Mouse (Mus musculus): ENCODE results near the gene Gabbr1. TPM values are rescaled to one million over a fixed set of nuclear protein-coding genes. Genes with fewer than 3 reads are reported as not detected.
"Not testable (repeated sequence)": the region's sequence is repeated elsewhere in the genome, so short reads cannot be mapped to it uniquely, and the experiment has no call there.

Gabbr1 gene
- polyA plus RNA-seq, 1 experiment from 2014 or later, result 14.5 TPM

DNA sequence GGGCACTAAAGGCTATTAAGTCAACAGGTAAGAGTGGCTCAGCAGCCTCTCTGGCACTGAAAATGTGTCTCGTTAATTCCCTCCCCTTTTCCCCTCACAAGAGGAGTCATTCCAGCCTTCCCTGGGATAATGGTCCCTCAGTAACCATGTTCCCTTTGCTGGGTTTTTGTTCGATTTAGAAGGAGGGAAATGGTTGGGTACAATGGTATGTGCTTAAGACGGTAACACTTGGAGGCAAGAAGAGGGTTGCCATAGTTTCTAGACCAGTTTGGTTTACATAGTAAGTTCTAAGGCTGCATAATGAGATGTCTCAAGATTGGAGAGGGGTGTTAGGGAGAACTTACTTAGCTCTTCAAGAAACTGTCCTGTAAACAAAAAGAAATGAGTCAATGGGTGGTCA lies 34.0 kb upstream of the Gabbr1 start:
- H3K4me2 ChIP-seq, result no peak overlapping the region
- no peak overlapping the region for H3K27ac ChIP-seq (ENCODE audit: low read depth, low read length)
- peaks cover 10% of the 10 kb centered on the region; the same call in 1 of the 2 replicates for H3K36me3 ChIP-seq (ENCODE audit: control insufficient read depth, insufficient read depth, low read length)
- no peaks in the 10 kb centered on the region for H3K4me1 ChIP-seq (ENCODE audit: control insufficient read depth, insufficient read depth, low read length)
- no peaks in the 10 kb centered on the region for H3K9me3 ChIP-seq (ENCODE audit: control insufficient read depth, low read length)
- no peak overlapping the region for H3K4me3 ChIP-seq (ENCODE audit: low read depth, low read length)
- WGBS, result 88% methylated on average over 3 of the region's 3 CpGs
- no peak overlapping the region for H3K9ac ChIP-seq (ENCODE audit: low read length)
- no peak for DNase-seq (ENCODE audit: low spot score, missing footprints)
- H3K27me3 ChIP-seq (ENCODE audit: control insufficient read depth, insufficient read depth, low read length), result no peaks in the 10 kb centered on the region
- no peak for ATAC-seq (ENCODE audit: low FRiP score)

DNA sequence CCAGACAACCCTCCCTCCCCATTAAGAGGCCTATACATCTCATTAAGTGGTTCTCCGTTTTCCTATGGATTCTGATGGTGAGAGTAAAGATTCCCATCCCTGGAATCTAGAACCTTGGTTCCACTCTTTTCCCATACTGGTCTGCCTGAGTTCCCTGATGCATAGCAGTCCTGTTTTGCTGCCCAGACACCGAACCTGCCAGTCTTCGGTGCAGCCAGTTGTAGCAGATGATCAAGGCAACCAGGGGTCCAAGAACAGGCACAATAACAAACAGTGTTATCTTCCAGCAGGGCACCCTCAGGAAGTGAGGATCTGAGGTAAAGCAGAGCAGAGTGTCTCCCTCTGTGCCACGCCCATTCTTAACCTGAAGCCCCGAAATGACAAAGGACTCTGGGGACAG lies 33.6 kb upstream of the Gabbr1 start:
- ATAC-seq (ENCODE audit: low FRiP score) (no peak), DNase-seq (ENCODE audit: low spot score, missing footprints) (no peak)
- Histone ChIP-seq H3K9ac (ENCODE audit: low read length) (no peak overlapping the region), H3K4me2 (no peak overlapping the region), H3K4me1 (ENCODE audit: control insufficient read depth, insufficient read depth, low read length) (no peaks in the 10 kb centered on the region), H3K27ac (ENCODE audit: low read depth, low read length) (no peak overlapping the region), H3K9me3 (ENCODE audit: control insufficient read depth, low read length) (no peaks in the 10 kb centered on the region), H3K27me3 (ENCODE audit: control insufficient read depth, insufficient read depth, low read length) (no peaks in the 10 kb centered on the region), H3K36me3 (ENCODE audit: control insufficient read depth, insufficient read depth, low read length) (peaks cover 10% of the 10 kb centered on the region; the same call in 1 of the 2 replicates), H3K4me3 (ENCODE audit: low read depth, low read length) (no peak overlapping the region)
- 79% methylated on average over 5 of the region's 5 CpGs for WGBS

DNA sequence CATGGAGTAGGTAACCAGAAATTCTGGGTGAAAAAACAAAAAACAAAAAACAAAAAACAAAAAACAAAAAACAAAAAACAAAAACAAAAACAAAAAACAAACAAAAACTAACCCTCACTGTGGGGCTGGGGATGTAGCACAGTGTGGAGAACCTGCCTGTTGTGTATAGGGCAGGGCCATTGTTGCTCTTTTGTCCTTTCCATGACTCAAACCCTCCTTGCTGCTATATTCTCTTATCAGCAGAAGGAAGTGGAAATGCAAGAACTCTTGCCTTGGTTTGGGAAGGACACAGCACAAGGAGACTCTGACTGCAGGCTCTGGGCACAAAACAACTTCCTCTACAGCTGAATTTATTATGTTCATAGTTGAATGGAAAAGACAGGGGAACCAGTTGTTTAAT lies 29.4 kb upstream of the Gabbr1 start:
- Histone ChIP-seq H3K36me3 (ENCODE audit: control insufficient read depth, insufficient read depth, low read length) (no peaks in the 10 kb centered on the region), H3K27ac (ENCODE audit: low read depth, low read length) (no peak overlapping the region), H3K27me3 (ENCODE audit: control insufficient read depth, insufficient read depth, low read length) (no peaks in the 10 kb centered on the region), H3K4me3 (ENCODE audit: low read depth, low read length) (no peak overlapping the region), H3K4me2 (no peak overlapping the region), H3K4me1 (ENCODE audit: control insufficient read depth, insufficient read depth, low read length) (no peaks in the 10 kb centered on the region), H3K9me3 (ENCODE audit: control insufficient read depth, low read length) (no peaks in the 10 kb centered on the region), H3K9ac (ENCODE audit: low read length) (no peak overlapping the region)
- DNase-seq (ENCODE audit: low spot score, missing footprints) (no peak), ATAC-seq (ENCODE audit: low FRiP score) (no peak)

DNA sequence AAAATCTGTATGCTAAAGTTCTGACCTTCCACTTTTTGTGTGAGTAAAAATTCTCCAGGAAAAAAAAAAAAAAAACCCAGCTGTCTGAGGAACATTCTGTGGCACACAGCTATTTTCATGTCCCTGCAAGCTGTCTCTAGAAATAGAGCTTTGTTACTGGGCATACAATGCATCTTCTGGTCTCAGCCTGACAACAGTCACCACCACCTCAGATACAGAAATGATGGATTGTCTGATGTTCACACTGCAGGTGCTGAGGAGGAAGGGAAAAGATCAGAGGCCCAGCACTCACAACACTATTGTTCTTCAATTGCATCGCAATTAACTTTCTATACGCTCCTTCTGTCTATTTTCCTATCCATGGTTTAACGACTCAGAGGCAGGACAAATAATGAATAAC lies 27.4 kb upstream of the Gabbr1 start:
- no peaks in the 10 kb centered on the region for H3K4me1 ChIP-seq (ENCODE audit: control insufficient read depth, insufficient read depth, low read length)
- DNase-seq (ENCODE audit: low spot score, missing footprints) (no peak), ATAC-seq (ENCODE audit: low FRiP score) (no peak)
- H3K9me3 ChIP-seq (ENCODE audit: control insufficient read depth, low read length), result no peaks in the 10 kb centered on the region
- H3K4me2 ChIP-seq, result no peak overlapping the region
- no peak overlapping the region for H3K9ac ChIP-seq (ENCODE audit: low read length)
- no peaks in the 10 kb centered on the region for H3K27me3 ChIP-seq (ENCODE audit: control insufficient read depth, insufficient read depth, low read length)
- WGBS, result 83% methylated on average over 3 of the region's 3 CpGs
- H3K27ac ChIP-seq (ENCODE audit: low read depth, low read length), result no peak overlapping the region
- H3K36me3 ChIP-seq (ENCODE audit: control insufficient read depth, insufficient read depth, low read length), result no peaks in the 10 kb centered on the region
- H3K4me3 ChIP-seq (ENCODE audit: low read depth, low read length), result no peak overlapping the region

DNA sequence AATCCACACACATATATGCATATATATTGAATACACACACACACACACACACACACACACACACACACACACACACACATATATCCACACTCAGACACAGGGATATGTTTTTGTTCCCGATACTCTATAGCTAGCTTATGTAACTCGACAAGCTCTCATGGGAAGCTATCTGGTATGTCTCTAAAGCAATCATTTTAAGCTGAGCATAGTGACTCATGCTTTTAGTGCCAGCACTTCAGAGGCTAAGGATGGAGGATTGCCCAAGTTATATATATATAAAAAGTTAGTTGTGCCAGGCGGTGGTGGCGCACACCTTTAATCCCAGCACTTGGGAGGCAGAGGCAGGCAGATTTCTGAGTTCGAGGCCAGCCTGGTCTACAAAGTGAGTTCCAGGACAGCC lies 26.5 kb upstream of the Gabbr1 start:
- not testable (repeated sequence) for H3K9me3 ChIP-seq (ENCODE audit: control insufficient read depth, low read length); H3K9ac ChIP-seq (ENCODE audit: low read length); ATAC-seq (ENCODE audit: low FRiP score); DNase-seq (ENCODE audit: low spot score, missing footprints); H3K27me3 ChIP-seq (ENCODE audit: control insufficient read depth, insufficient read depth, low read length); H3K4me3 ChIP-seq (ENCODE audit: low read depth, low read length); H3K36me3 ChIP-seq (ENCODE audit: control insufficient read depth, insufficient read depth, low read length); H3K4me2 ChIP-seq; H3K4me1 ChIP-seq (ENCODE audit: control insufficient read depth, insufficient read depth, low read length); H3K27ac ChIP-seq (ENCODE audit: low read depth, low read length)
- 90% methylated on average over 5 of the region's 5 CpGs for WGBS

DNA sequence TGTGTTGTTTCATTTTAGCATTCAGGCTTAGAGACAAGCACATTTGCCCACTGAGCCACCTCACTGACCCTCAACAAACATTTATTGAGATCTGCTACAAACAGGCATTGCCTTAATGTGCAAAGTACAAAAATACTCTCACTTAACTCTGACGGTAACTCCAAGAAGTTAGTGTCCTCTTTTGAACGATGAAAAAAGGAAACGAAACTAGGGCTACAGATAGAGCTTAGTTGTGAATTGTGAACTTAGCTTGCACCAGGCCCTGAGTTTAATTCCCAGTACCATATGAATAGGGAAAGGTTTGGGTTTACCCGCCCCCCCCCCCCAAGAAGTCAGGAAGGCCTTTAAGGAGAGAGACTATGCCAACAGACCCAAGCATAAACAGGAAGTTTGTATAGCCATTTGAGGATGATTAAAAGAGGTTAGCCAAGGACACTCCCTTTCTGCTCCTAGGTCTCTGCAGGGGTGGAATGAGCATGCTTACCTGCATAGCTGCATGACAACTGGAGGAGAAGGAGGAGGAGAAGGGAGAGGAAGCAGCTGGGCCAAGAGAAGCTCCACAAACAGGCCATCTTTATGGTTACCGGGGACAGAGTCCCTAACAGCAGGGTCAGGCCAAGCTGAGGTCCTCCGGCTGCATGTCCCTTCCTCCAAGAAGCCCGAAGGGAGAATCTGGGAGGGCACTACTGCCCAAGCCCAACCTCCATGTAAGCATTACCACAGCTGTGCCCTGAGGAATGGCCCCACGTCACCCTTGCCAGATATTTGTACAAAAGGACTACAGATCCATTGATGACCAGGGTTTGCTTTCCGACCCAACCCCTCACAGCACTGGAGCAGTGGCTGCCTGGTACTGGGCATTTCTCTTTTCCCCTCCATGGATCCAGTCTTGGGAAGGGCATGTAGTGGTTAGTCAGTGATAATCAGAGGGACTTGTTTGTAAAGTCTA lies 22.9 kb upstream of the Gabbr1 start, which contains the start of gene Mog:
Mog (minus strand) TSS at position 771 of the 949 bp plus-strand sequence.
- WGBS, result 78% methylated on average over 9 of the region's 9 CpGs
- Histone ChIP-seq H3K9me3 (ENCODE audit: control insufficient read depth, low read length) (no peaks in the 10 kb centered on the region), H3K27ac (ENCODE audit: low read depth, low read length) (no peak within 1 kb of the TSS), H3K4me3 (ENCODE audit: low read depth, low read length) (no peak within 1 kb of the TSS), H3K9ac (ENCODE audit: low read length) (no peak within 1 kb of the TSS), H3K27me3 (ENCODE audit: control insufficient read depth, insufficient read depth, low read length) (no peaks in the 10 kb centered on the region), H3K4me2 (no peak within 1 kb of the TSS), H3K4me1 (ENCODE audit: control insufficient read depth, insufficient read depth, low read length) (no peaks in the 10 kb centered on the region; the same call in 1 of the 2 replicates), H3K36me3 (ENCODE audit: control insufficient read depth, insufficient read depth, low read length) (no peaks in the 10 kb centered on the region)
- DNase-seq (ENCODE audit: low spot score, missing footprints), result no peak
- no peak for ATAC-seq (ENCODE audit: low FRiP score)

DNA sequence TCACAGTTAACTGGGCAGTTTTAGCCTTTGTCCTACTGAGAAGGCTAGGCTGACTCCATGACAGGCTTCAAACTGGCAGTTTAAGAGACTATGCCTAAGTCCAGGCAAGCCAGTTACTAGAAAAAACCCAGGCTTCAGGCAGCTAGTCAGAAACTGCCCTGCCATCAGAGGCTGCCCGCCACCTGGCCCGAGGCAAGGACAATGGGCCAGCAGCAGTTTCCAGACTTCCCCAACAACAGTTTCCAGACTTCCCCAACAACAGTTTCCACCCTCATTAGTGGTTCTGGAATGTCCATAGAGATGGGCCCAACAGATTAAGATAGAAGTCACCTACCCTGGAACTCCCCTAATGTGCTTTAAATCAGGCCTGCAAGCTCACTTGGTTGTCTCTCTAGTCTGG lies 19.3 kb upstream of the Gabbr1 start:
- H3K4me3 ChIP-seq (ENCODE audit: low read depth, low read length), result no peak overlapping the region
- H3K36me3 ChIP-seq (ENCODE audit: control insufficient read depth, insufficient read depth, low read length), result no peaks in the 10 kb centered on the region
- ATAC-seq (ENCODE audit: low FRiP score), result no peak
- no peaks in the 10 kb centered on the region for H3K9me3 ChIP-seq (ENCODE audit: control insufficient read depth, low read length)
- H3K27me3 ChIP-seq (ENCODE audit: control insufficient read depth, insufficient read depth, low read length), result no peaks in the 10 kb centered on the region
- DNase-seq (ENCODE audit: low spot score, missing footprints), result no peak
- no peak overlapping the region for H3K9ac ChIP-seq (ENCODE audit: low read length)
- H3K27ac ChIP-seq (ENCODE audit: low read depth, low read length), result no peak overlapping the region
- 64% methylated on average over 2 of the region's 2 CpGs for WGBS
- H3K4me2 ChIP-seq, result no peak overlapping the region
- peaks cover 2% of the 10 kb centered on the region; the same call in 1 of the 2 replicates for H3K4me1 ChIP-seq (ENCODE audit: control insufficient read depth, insufficient read depth, low read length)

DNA sequence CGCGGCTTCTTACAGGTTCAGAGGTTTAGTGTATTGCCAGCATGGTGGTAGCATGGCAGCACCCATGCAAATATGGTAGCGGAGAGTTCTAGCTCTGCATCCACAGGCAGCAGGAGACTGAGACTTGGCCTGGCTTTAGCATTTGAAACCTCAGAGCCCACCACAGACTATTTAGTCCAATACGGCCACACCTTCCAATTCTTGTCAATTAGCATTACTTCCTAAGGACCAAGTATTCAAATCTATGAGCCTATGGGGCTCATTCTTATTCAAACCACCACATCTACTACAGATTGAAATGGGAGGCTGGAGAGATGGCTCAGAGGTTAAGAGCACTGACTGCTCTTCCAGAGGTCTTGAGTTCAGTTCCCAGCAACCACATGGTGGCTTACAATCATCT lies 18.3 kb upstream of the Gabbr1 start:
- Histone ChIP-seq H3K27me3 (ENCODE audit: control insufficient read depth, insufficient read depth, low read length) (no peaks in the 10 kb centered on the region), H3K9ac (ENCODE audit: low read length) (no peak overlapping the region), H3K9me3 (ENCODE audit: control insufficient read depth, low read length) (no peaks in the 10 kb centered on the region), H3K27ac (ENCODE audit: low read depth, low read length) (no peak overlapping the region), H3K4me2 (no peak overlapping the region), H3K4me3 (ENCODE audit: low read depth, low read length) (no peak overlapping the region), H3K4me1 (ENCODE audit: control insufficient read depth, insufficient read depth, low read length) (peaks cover 2% of the 10 kb centered on the region; the same call in 1 of the 2 replicates), H3K36me3 (ENCODE audit: control insufficient read depth, insufficient read depth, low read length) (no peaks in the 10 kb centered on the region)
- ATAC-seq (ENCODE audit: low FRiP score) (no peak), DNase-seq (ENCODE audit: low spot score, missing footprints) (no peak)
- WGBS, result 96% methylated on average over 4 of the region's 4 CpGs

DNA sequence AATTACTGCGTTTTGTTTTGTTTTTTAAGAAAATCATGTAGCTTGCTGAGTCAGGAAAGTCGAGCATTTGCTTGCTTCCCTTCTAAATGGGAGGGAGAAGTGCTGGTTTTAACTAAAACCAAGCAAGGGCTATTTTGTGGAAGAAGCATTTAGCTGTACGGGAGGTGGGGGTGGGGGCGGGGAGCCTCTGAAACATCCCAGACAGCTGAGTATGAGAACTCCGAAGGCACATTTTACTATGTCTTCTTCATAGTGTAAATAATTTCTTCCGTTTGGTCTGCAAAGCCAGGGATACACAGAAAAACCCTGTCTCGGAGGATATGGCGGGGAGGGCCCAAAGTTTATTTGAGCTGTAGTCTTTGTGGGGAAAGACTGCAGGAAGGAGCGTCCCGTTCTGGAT lies 17.6 kb upstream of the Gabbr1 start:
- Histone ChIP-seq H3K27ac (ENCODE audit: low read depth, low read length) (peak overlapping the region; percentile 97), H3K27me3 (ENCODE audit: control insufficient read depth, insufficient read depth, low read length) (no peaks in the 10 kb centered on the region), H3K9me3 (ENCODE audit: control insufficient read depth, low read length) (no peaks in the 10 kb centered on the region), H3K36me3 (ENCODE audit: control insufficient read depth, insufficient read depth, low read length) (no peaks in the 10 kb centered on the region), H3K4me3 (ENCODE audit: low read depth, low read length) (peak overlapping the region; percentile 39), H3K4me2 (peak overlapping the region; percentile 41), H3K4me1 (ENCODE audit: control insufficient read depth, insufficient read depth, low read length) (peaks cover 2% of the 10 kb centered on the region; the same call in 1 of the 2 replicates), H3K9ac (ENCODE audit: low read length) (peak overlapping the region; percentile 69)
- ATAC-seq (ENCODE audit: low FRiP score), result peak; percentile 35
- WGBS, result 5% methylated on average over 10 of the region's 10 CpGs
- DNase-seq (ENCODE audit: low spot score, missing footprints), result no peak

Measured in midbrain, embryonic 11.5 days (tissue).